Mouse (Mus musculus) gastrocnemius, adult 8-10 months (tissue): ENCODE data around the gene Olfr720. TPM values are rescaled to one million over a fixed set of nuclear protein-coding genes. Genes with fewer than 3 reads are reported as not detected.

ENCODE experiments used
- DNase-seq, 2 experiments: peaks; one replicate each; pipeline ENCODE4 v3.0.0; 2022; ENCODE audit warnings: low spot score in 2 of 2
- total RNA-seq, 4 experiments: library from RNA; stranded (reverse); gene quantifications; 2 replicates each; pipeline ENCODE4 v1.2.4; 2022

Gene Olfr720
- total RNA-seq, result not detected

DNA sequence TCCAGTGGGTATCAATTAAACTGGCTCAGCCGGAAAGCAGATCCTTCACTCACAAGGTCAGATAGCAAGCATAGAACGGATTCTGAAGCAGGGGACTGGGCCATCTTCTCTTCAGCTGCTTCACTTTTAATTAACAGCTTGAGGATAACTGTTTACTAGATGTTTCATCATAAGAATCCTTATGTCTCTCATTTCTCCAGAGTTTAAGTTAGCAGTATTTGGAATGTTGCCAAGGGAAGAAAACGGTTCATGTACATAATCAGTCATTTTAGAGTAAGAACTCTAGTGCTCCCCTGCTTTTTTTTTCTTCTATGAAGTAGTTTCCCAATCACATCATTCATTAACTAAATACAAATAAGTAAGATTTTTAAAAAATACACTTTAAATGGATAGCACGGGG lies at the start of gene Olfr720:
Olfr720 (minus strand) TSS at position 101 of the 400 bp plus-strand sequence.
- no peak for DNase-seq

Other genes starting within 250 kb of the Olfr720 start
- gene Atxn7, start 225.4 kb downstream of the Olfr720 start, total RNA-seq, result 10 to 100 TPM; 19.5 to 24.5 (median 20.8) TPM
- 100 to 1,000 TPM; 124 to 144 (median 137) TPM for gene Thoc7, start 225.0 kb downstream of the Olfr720 start, total RNA-seq
- gene Psmd6, start 65.9 kb downstream of the Olfr720 start, total RNA-seq, result 100 to 1,000 TPM; 145 to 169 (median 155) TPM
- not detected for gene Olfr31, start 136.0 kb upstream of the Olfr720 start, total RNA-seq
- 1 to 10 TPM; 1.1 to 3.2 (median 1.3) TPM for gene Il3ra, start 159.4 kb upstream of the Olfr720 start, total RNA-seq
- gene Olfr721-ps1, start 214.5 kb upstream of the Olfr720 start, total RNA-seq, result not detected